Mouse (Mus musculus) CH12.LX (cell line): ENCODE measurements around the gene Ugt1a2. TPM values are rescaled to one million over a fixed set of nuclear protein-coding genes. Genes with fewer than 3 reads are reported as not detected.

Experiments used
- DNase-seq: peaks from one replicate; pipeline ENCODE4 v3.0.0-alpha.2; 2013; ENCODE audit errors: extremely low read depth
- H3K27ac ChIP-seq: 2 replicates; pipeline ENCODE4 v1.5.1; 2012; ENCODE audit warnings: low read depth, mild to moderate bottlenecking, control low read depth, moderate library complexity; ENCODE audit not compliant: insufficient read depth
- H3K27me3 ChIP-seq: replicated peaks from 2 replicates; pipeline ENCODE3; 2012; ENCODE audit warnings: inconsistent platforms
- H3K36me3 ChIP-seq, 2 experiments: replicated peaks in 1 of 2; 2 replicates each; pipeline versions ENCODE3 to v1.6.1; 2012; ENCODE audit warnings: inconsistent platforms in 1 of 2, low read length in 1 of 2, mild to moderate bottlenecking in 1 of 2, mixed read lengths in 1 of 2, moderate library complexity in 1 of 2; ENCODE audit not compliant: control insufficient read depth in 1 of 2, insufficient read depth in 1 of 2
- H3K4me1 ChIP-seq, 2 experiments: 2 replicates each; pipeline ENCODE4 v1.6.1; 2012; ENCODE audit warnings: inconsistent platforms in 1 of 2, moderate library complexity in 1 of 2; ENCODE audit not compliant: insufficient read depth in 2 of 2, control insufficient read depth in 1 of 2
- H3K4me2 ChIP-seq: 2 replicates; pipeline ENCODE4 v1.6.1; 2012; ENCODE audit warnings: low read depth, mild to moderate bottlenecking, control low read depth; ENCODE audit not compliant: poor library complexity, insufficient read depth, severe bottlenecking
- H3K4me3 ChIP-seq, 3 experiments: fragments of 150-350 bp in 1 of 3; sonication (generic) in 1 of 3; replicated peaks in 1 of 3; 2 replicates each; pipeline versions ENCODE3 to v1.5.1; 2011 to 2012; ENCODE audit warnings: low read depth in 2 of 3, low read length in 2 of 3, mild to moderate bottlenecking in 2 of 3, moderate library complexity in 2 of 3, control low read depth in 1 of 3, improper control_type of control experiment in 1 of 3, inconsistent platforms in 1 of 3, mixed read lengths in 1 of 3; ENCODE audit not compliant: poor library complexity in 1 of 3
- H3K79me2 ChIP-seq: replicated peaks from 2 replicates; pipeline ENCODE4 v1.6.1; 2012; ENCODE audit warnings: mild to moderate bottlenecking, moderate library complexity; ENCODE audit not compliant: control insufficient read depth, poor library complexity, insufficient read depth, severe bottlenecking; ENCODE audit errors: extremely low read depth
- H3K9ac ChIP-seq: 2 replicates; pipeline ENCODE4 v1.6.1; 2012; ENCODE audit warnings: low read depth, mild to moderate bottlenecking, control low read depth, moderate library complexity; ENCODE audit not compliant: insufficient read depth
- H3K9me3 ChIP-seq: replicated peaks from 2 replicates; pipeline ENCODE3; 2012; ENCODE audit warnings: low read length, inconsistent platforms, mixed read lengths
- BHLHE40 ChIP-seq: IDR thresholded peaks from 2 replicates; pipeline ENCODE4 v1.6.1; 2011; ENCODE audit warnings: mild to moderate bottlenecking, low read depth, low read length, improper control_type of control experiment
- CHD2 ChIP-seq: IDR thresholded peaks from 2 replicates; pipeline ENCODE4 v1.6.1; 2011; ENCODE audit warnings: low read length, improper control_type of control experiment
- CTCF ChIP-seq, 2 experiments: IDR thresholded peaks in 1 of 2; conservative IDR thresholded peaks in 1 of 2; 2 replicates each; pipeline ENCODE4 v1.5.1; 2011 to 2012; ENCODE audit warnings: low read depth in 2 of 2, low read length in 2 of 2, improper control_type of control experiment in 1 of 2, inconsistent platforms in 1 of 2, mild to moderate bottlenecking in 1 of 2, moderate library complexity in 1 of 2
- EP300 ChIP-seq: IDR thresholded peaks from 2 replicates; pipeline ENCODE4 v1.6.1; 2011; ENCODE audit warnings: low read length, improper control_type of control experiment
- ETS1 ChIP-seq: conservative IDR thresholded peaks from 2 replicates; pipeline ENCODE4 v1.6.1; 2012; ENCODE audit warnings: low read depth, mild to moderate bottlenecking, inconsistent platforms, low read length, improper control_type of control experiment, moderate library complexity
- GABPA ChIP-seq: IDR thresholded peaks from 2 replicates; pipeline ENCODE4 v1.6.1; 2012; ENCODE audit warnings: low read depth, low read length, improper control_type of control experiment, inconsistent platforms; ENCODE audit not compliant: insufficient replicate concordance
- IRF4 ChIP-seq: IDR thresholded peaks from 2 replicates; pipeline ENCODE4 v1.6.1; 2014; ENCODE audit warnings: low read depth, mild to moderate bottlenecking, inconsistent platforms, low read length, improper control_type of control experiment
- JUN ChIP-seq: IDR thresholded peaks from 2 replicates; pipeline ENCODE4 v1.6.1; 2011; ENCODE audit warnings: low read depth, mild to moderate bottlenecking, low read length, improper control_type of control experiment, moderate library complexity; ENCODE audit not compliant: insufficient read depth
- JUND ChIP-seq: conservative IDR thresholded peaks from 2 replicates; pipeline ENCODE4 v1.6.1; 2011; ENCODE audit warnings: low read depth, low read length, improper control_type of control experiment
- KAT2A ChIP-seq: IDR thresholded peaks from 2 replicates; pipeline ENCODE4 v1.6.1; 2012; ENCODE audit warnings: low read length, improper control_type of control experiment, inconsistent platforms; ENCODE audit not compliant: insufficient replicate concordance
- MAX ChIP-seq: IDR thresholded peaks from 2 replicates; pipeline ENCODE4 v1.6.1; 2011; ENCODE audit warnings: low read length, improper control_type of control experiment
- MAZ ChIP-seq: IDR thresholded peaks from 2 replicates; pipeline ENCODE4 v1.6.1; 2012; ENCODE audit warnings: low read depth, mild to moderate bottlenecking, inconsistent platforms, low read length, improper control_type of control experiment, moderate library complexity
- MEF2A ChIP-seq: IDR thresholded peaks from 2 replicates; pipeline ENCODE4 v1.6.1; 2014; ENCODE audit warnings: low read depth, mild to moderate bottlenecking, inconsistent platforms, low read length, improper control_type of control experiment, borderline replicate concordance
- PAX5 ChIP-seq: IDR thresholded peaks from 2 replicates; pipeline ENCODE4 v1.6.1; 2012; ENCODE audit warnings: low read length, inconsistent platforms, mixed read lengths
- POLR2AphosphoS2 ChIP-seq: IDR thresholded peaks from 2 replicates; pipeline ENCODE4 v1.6.1; 2011; ENCODE audit warnings: low read depth, low read length, improper control_type of control experiment
- RAD21 ChIP-seq: IDR thresholded peaks from 2 replicates; pipeline ENCODE4 v1.6.1; 2011; ENCODE audit warnings: low read depth, mild to moderate bottlenecking, low read length, improper control_type of control experiment, moderate library complexity
- SIN3A ChIP-seq: IDR thresholded peaks from 2 replicates; pipeline ENCODE4 v1.6.1; 2012; ENCODE audit warnings: low read length, improper control_type of control experiment, inconsistent platforms
- TBP ChIP-seq: conservative IDR thresholded peaks from 2 replicates; pipeline ENCODE4 v1.6.1; 2011; ENCODE audit warnings: low read depth, low read length, improper control_type of control experiment
- USF1 ChIP-seq: IDR thresholded peaks from 2 replicates; pipeline ENCODE4 v1.6.1; 2014; ENCODE audit warnings: low read depth, mild to moderate bottlenecking, inconsistent platforms, low read length, improper control_type of control experiment
- USF2 ChIP-seq: conservative IDR thresholded peaks from 2 replicates; pipeline ENCODE4 v1.6.1; 2011; ENCODE audit warnings: low read depth, low read length, improper control_type of control experiment
- ZC3H11A ChIP-seq: IDR thresholded peaks from 2 replicates; pipeline ENCODE4 v1.6.1; 2012; ENCODE audit warnings: low read depth, mild to moderate bottlenecking, inconsistent platforms, low read length, improper control_type of control experiment
- ZKSCAN1 ChIP-seq: IDR thresholded peaks from 2 replicates; pipeline ENCODE4 v1.6.1; 2012; ENCODE audit warnings: low read depth, inconsistent platforms, low read length, improper control_type of control experiment, borderline replicate concordance
- ZNF384 ChIP-seq: IDR thresholded peaks from 2 replicates; pipeline ENCODE4 v1.6.1; 2012; ENCODE audit warnings: low read depth, low read length, improper control_type of control experiment, inconsistent platforms
- dilution Hi-C: fragments of 300-500 bp; cut with MboI; formaldehyde crosslinking; loops from 2 replicates; pipeline ENCODE4 v1.14.3; 2020; ENCODE audit warnings: low sequenced_read_pairs; ENCODE audit not compliant: extremely low pct_unique_long_range_greater_than_20kb, extremely low pct_ligation_motif_present
- in situ Hi-C: fragments of 300-500 bp; cut with MboI; formaldehyde crosslinking; loops from 3 replicates; pipeline ENCODE4 v1.14.3; 2019; ENCODE audit warnings: low sequenced_read_pairs, low pct_ligation_motif_present, low pct_unique_long_range_greater_than_20kb, mixed read lengths
- polyA plus RNA-seq: library from polyadenylated mRNA; unstranded; fragments of >175 nt; gene quantifications from 2 replicates; pipeline ENCODE4 v1.2.1, GENCODE M21; 2012; ENCODE audit warnings: low read depth; ENCODE audit not compliant: insufficient read length
- total RNA-seq, 2 experiments: library from RNA; depleted of rRNA; stranded (reverse); fragments of 300-350 nt in 1 of 2; fragments of >200 nt in 1 of 2; gene quantifications; 2 replicates each; pipeline ENCODE4 v1.2.3; 2012 to 2014

The Ugt1a2 gene
- total and polyA plus RNA-seq, 3 experiments = not detected

DNA sequence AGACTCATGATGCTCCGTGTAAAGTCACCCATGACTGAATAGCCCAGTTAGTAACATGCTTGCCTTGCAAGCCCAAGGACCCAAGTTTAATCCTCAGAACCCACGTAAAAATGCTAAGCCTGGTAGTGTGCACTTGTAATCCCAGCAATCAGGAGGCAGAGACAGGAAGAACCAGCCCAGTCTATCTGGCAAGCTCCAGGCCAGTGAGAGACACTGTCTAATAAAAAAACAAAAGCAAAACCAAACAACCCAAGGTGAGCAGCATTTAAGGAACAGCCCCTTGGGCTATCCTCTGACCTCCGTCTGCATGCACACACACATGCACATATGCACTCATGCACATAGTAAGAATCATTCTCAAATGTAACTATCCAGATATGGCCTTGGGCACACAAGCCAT is 29.2 kb downstream of the Ugt1a2 start:
- H3K4me3 ChIP-seq = no peak overlapping the region
- no peaks in the 10 kb centered on the region for H3K27me3 ChIP-seq
- no peaks in the 10 kb centered on the region for H3K36me3 ChIP-seq
- DNase-seq = no peak
- H3K9ac ChIP-seq = no peak overlapping the region
- no peak overlapping the region for H3K27ac ChIP-seq
- in situ Hi-C loops (no loop called here), dilution Hi-C loops (no loop called here)
- H3K4me2 ChIP-seq = no peak overlapping the region
- H3K4me1 ChIP-seq = 0 out of 4 replicates have a peak, but pooled peaks cover 0 to 3% of the 10 kb centered on the region in 2 experiments
- TF ChIP-seq SIN3A (no peak), EP300 (no peak), TBP (no peak), JUN (no peak), IRF4 (no peak), BHLHE40 (no peak), PAX5 (no peak), CHD2 (no peak), KAT2A (no peak), JUND (no peak), ZNF384 (no peak), CTCF (conservative IDR thresholded peaks at IDR 0.05 in 1 of 2, IDR thresholded peaks at IDR 0.05 in 1 of 2; ENCODE audit: low read depth in 2 of 2, low read length in 2 of 2) (no peak), USF2 (no peak)
- H3K9me3 ChIP-seq = peaks cover 68% of the 10 kb centered on the region
- H3K79me2 ChIP-seq = no peaks in the 10 kb centered on the region

DNA sequence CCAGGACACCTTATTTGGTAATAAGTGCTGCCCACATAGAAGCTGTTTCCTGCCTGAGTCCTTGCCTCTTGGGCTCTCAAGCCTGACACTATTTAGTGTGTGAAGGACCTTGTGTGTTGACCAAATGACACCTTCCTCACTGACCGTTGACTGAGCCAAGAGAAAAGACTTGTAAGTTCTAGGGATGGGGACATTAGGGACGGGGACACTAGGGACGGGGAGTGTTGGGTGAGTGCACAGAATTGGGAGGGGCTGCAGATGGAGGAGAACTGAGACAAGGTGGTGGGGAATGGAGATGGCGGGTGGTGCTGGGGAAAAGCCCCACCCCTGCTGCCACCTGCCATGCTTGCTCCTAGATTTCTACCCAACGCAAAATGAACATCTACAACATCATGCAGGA is 29.6 kb downstream of the Ugt1a2 start:
- Histone ChIP-seq H3K27ac (no peak overlapping the region), H3K4me3 (no peak overlapping the region), H3K4me2 (no peak overlapping the region), H3K27me3 (peaks cover 2% of the 10 kb centered on the region), H3K4me1 (0 out of 4 replicates have a peak, but pooled peaks cover 0 to 3% of the 10 kb centered on the region in 2 experiments), H3K36me3 (no peaks in the 10 kb centered on the region), H3K9me3 (peaks cover 73% of the 10 kb centered on the region), H3K79me2 (no peaks in the 10 kb centered on the region), H3K9ac (no peak overlapping the region)
- DNase-seq = no peak
- TF ChIP-seq POLR2AphosphoS2 (no peak), MAZ (no peak), RAD21 (no peak), MAX (no peak), JUND (no peak), ZKSCAN1 (no peak), USF1 (no peak), TBP (no peak), MEF2A (no peak), BHLHE40 (no peak), CHD2 (no peak), ETS1 (no peak), IRF4 (no peak), ZC3H11A (no peak), SIN3A (no peak), GABPA (no peak), JUN (no peak)
- dilution Hi-C loops = no loop called here
- in situ Hi-C loops = no loop called here
